Mouse (Mus musculus) lung, postnatal 14 days (tissue): ENCODE results near the gene Btbd11.

Experiments
- DNase-seq: peaks from one replicate; pipeline ENCODE4 v3.0.0; 2021

Btbd11 gene

DNA sequence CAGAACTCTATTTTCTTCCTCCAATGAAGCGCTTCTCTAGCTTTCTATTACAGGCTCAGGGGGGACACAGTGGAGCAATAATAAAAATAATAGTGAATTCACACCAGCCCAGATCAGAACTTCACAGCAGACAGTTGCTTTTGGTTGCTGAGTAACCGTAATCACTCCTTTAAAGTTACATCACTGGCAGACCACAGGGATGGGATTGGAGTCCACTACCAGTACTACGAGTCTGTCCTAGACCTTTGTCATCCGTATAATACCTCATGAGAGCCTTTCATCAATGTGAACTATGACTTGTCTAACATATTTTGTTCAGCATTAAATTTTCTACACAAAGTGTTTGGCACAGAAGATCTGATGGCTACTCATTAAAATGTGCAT lies 35.0 kb downstream of the Btbd11 start:
- no peak for DNase-seq

DNA sequence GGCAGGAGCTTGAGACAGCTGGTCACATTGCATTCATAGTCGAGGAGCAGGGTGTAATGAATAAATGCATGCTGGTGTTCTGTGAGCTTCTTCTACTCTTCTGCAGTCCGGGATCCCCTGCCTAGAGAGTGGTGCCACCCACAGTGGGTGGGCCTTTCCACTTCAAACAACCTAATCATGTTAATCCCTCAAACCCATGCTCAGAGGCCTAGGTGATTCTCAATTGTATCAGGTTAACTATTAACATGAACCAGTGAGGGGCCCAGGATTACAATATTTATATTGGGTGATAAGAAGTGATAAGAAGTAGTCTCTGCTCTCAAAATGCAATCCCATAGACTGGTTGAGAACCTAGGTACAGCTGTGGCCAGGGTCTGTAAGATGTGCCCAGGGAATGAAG lies 39.1 kb downstream of the Btbd11 start:
- no peak for DNase-seq

DNA sequence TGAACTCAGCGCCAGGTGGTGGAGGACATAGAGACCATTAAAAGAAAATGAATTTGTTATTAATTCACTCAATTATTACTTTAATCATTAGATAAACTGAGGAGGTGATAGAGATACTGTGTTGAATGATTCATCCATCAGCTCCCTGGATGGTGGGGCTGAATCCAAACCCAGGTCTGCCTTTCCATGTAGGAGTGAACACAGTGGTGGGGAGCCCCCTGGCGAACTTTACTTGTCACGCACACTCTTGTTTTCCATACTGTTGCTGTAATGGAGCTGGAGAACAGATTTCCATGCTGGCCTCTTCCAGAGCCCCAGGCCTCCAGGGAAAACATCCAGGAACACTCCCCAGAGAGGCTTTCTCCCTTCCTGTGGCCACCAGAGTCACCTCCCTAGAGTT lies 50.6 kb downstream of the Btbd11 start:
- DNase-seq, result no peak

DNA sequence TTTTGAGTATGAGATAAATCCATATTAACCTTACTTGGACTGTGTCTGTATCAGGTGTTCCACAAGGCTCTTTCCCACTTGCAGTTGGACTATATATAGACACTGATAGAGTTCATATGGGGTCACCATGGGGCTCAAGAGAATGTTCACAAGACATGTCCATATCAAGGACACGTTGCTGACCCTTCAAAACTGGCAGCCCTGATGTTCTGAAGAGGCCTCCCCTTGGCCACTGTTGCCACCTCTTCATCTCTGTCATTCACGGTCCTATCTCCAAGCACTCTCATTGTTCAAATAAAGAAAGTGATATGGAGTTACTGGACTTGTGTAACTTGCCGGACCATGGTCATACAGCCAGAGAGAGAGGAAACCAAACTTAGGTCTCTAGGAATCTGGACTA lies 56.8 kb downstream of the Btbd11 start:
- no peak for DNase-seq

DNA sequence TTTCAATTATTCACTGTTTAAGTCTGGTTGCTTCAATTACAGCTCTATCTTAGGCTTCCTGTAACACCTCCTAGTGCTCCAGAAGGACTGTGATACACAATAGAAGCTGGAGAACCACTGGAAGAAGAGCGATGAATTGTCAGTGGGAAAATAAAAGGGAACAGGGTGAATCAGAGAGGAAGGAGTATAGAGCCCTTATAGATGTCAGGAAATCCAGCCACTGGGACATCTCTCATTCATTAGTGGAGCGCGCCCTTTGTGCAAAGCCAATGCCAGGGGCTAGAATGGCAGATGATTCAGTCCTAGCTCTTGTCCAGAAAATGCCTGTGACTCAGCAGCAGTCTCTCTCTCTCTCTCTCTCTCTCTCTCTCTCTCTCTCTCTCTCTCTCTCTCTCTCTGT lies 59.3 kb downstream of the Btbd11 start:
- no peak for DNase-seq

DNA sequence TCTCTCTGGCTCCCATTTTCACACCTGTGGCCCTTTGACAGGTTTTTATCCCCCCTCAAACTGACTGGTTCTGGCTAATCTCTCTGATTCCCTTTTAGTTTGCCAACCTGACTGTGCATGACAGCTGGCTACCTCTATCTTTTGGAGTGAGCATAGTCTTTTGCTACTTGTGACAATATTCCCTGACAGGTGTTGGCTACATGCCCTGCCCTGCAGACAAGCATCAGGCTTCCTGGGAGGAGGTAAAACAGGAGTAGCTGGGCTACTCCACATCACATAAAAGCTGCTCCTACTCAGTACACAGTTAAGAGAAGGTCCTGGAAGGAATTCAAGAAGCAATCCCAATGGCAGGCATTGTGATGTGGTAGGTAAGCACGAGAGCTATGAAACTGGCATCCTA lies 60.1 kb downstream of the Btbd11 start:
- no peak for DNase-seq

DNA sequence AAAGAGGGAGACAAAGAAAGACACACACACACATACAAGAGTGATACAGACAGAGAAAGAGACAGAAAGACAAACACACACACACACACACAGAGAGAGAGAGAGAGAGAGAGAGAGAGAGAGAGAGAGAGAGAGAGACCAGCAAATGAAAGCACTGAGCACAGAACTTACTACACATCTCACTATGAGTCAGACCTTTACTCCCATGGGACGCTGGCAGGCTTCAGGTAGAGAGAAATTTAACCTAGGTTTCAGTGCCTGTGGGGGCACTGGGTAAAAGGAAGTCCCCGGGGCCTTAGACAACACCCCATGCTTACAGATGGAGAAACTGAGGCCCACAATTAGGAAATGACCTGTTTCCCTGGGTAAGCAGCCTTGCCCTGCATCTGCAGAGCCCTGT lies 61.3 kb downstream of the Btbd11 start:
- no peak for DNase-seq

DNA sequence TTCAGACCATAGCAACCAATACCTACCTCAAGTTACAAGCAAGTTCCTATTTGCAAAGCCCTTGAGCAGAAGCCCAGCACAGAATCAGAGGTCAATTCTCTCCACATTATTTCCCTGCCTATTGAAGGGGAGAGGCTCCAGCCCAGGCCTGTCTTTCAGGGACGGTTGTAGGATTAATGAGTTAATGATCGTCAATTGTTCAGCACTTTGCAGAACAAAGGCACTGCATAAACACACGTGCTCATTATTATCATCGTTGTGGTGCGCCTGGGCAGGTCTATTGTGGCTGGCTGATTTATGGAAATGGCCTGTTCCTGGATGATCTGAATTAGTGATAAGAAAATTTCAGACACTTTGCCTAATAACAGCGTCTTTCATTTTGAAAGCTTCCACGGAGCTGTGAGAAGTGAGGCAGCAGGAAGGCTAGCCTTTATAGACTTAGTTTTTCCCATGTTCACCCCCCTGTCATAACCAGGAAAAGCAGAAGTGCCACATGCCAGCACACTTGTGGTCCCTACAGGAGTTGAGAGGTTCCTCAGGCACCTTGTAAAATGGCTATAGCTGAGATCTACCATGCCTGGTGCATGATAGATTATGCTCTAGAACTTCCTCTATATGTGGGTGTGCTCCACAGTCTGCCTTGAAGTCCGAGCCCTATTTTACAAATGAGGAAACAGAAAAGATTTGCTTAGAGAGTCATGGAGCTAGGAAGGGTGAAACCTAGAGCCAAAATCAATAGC lies 65.2 kb downstream of the Btbd11 start:
- no peak for DNase-seq

DNA sequence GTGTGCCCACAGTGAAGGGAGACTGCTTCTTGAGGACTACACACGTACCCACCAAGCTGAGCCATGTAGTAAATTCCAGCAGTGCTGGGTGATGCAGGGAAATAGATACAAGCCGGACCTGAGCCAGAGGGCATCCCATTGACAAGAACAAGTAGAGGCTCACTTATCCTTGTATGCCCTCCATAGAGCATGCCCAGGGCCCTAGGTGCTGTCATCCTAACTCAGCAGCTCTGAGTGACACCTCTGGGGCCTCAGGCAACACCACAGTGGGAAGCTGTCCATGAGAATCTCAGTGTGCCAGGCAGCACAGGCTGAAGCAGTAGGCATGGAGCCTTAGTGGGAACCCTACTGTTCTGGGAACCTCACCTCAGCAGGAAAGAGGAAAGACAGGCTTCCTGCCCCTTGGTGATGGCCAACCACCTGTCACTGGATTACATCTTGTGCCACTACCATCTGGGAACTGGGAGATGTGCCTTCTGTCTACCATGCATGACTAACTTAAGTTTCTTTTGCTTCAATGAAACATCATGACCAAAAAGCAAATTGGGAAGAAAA lies 66.7 kb downstream of the Btbd11 start:
- no peak for DNase-seq

DNA sequence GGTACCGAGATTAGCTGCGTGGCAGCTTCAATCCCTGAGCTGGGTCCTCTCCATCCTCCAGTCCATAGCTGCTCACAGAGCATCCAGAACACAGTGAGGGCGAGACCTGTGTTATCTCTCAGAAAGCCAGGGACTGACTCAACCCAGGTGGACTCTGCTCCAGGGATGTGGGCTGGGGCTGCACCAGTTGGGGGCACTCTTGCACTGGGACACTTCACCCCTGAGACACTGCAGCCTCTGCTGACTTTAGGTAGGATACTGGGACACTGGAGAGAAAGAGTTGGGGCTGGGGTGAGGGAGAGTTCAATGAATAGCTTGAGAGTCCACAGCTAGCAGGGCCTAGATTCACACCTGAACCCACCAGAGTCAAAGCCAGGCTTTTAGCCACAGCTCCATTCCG lies 69.4 kb downstream of the Btbd11 start:
- DNase-seq, result no peak

DNA sequence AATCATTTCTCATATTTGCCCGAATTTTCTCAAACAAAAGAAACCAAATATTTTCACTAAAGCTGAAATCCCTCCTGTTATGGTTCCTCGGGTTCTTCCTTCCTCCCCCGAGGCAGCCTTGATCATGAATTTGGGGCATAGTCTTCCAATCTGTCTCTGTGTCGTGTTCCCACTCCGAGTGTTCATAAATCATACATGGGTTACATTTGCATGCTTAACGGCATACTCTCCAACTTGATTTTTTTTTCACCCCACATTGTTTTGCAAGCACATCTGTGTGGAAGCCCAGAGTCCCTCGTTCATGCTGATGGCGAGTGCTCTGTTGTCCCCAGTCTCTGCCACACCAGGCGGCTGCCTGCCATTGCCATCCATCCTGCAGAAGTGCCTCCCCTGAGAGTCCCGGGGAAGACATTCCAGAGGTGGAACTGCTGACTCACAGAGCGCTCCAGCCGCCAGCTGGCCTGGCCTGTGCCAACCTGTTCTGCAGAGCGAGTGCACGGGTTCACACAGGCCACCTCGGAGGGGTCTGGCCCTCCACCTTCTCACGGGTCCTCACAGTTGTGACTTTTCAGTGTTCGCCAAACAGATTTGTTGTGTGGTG lies 72.2 kb downstream of the Btbd11 start:
- DNase-seq, result peak; percentile 19

DNA sequence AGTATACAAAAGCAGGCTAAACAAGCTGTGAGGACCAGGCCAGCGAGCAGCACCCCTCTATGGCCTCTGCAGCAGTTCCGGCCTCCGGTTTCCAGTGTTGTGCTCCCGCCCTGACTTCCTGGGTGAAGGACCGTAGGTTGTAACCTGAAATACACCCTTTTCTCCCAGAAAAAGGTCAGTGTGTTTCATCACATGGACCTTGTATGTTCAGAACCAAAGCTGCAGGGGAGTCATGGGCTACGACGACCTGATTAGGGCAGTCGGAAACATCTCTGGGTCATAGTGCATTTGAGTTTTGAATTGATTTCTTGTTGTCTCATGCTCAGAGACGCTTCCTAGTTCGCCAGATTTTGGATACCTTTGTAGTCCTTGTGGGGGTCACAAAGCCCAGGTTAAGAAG lies 74.1 kb downstream of the Btbd11 start:
- no peak for DNase-seq

DNA sequence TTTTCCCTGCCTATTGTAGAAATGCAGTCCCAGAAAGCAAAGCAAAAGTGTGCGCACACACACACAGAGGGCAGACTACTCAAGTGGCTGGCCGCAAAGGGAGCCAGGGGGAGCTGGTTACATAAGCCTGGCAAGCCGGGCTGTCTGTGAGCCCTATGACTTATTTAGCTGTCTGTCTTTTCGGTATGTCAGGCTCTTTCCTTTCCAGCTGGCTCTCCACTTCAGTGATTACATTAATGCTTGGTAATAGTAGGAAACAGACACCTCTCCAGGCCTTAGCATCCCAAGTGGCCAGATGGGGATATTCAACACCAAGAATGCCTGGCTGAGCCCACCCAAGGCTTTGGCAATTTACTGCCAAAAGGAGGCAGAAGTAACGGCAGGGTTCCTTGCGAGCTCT lies 77.5 kb downstream of the Btbd11 start:
- peak; percentile 9 for DNase-seq

DNA sequence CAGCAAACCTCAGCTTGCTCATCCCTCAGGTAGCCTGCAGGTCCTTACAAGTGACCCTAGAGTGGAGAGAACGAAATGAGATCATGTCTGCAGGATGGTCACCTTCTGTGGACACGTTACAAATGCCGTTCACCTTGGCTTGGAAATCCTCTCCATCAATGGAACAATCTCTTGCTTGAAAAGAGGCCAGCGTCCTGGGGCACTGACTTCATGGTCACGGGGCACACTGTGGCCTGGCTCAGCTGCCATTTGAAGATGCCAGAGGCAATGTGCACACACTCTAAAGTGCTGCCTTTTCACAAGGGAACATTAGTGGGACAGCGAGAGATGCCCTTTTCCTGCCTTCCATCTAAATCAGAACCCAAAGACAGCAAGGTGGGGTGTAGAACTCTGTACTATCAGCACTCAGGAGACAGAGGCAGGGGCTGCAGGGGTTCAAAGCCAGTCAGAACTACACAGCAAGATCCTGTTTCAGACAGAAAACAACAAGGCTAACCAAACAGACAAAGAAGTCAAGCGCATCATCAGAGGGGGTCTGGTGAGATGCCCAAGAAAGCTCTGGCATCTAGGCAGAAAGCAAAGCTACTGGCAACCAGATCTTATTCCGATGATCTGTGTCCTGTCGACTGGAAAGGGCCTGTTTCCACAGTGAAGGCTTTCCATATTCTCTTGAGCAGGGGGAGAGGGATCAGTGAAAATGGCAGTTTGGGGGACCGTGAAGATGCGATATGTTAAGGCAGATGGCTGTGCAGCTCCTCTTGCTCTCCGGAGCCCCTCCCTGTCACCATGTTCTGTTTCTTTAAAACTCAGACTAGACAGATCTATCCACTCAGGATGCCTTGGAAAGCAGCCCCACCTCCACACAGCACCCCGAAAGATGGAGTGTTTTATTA lies 79.1 kb downstream of the Btbd11 start:
- no peak for DNase-seq

DNA sequence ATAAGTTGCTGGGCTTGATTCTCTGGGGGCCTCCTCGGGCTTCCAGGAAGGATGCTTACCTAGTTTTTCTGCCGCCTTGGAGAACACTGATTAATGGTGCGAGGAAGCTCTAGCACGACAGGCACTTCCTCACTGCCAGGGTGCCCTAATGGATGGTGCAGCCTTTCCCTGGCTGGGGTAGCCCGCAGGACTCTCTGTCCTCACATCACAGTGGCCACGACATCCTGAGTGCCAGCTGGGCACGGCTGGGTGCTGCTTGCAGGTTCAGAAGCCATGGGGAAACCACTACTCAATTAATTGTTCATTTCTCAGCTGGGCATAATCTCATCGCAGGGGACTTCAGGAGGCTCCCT lies 79.8 kb downstream of the Btbd11 start:
- DNase-seq, result no peak

DNA sequence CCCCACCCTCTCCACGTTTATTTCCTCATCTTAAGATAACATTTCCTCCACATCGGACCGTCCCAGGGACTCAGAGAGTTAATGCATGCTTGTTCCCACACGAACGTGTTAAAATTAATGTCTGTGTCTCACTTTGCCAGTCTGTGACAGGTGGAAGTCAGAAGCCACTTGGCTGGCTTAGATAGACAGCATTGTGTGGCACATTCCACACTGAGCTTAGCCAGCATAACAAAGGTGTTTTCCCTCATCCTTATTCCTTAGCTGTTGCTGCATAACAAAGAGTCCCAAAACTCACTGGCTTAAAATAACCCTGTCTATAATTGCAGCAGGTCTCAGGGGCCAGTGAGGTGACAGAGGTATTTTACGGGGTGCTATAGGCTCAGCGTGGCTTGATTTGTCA lies 80.8 kb downstream of the Btbd11 start:
- no peak for DNase-seq

DNA sequence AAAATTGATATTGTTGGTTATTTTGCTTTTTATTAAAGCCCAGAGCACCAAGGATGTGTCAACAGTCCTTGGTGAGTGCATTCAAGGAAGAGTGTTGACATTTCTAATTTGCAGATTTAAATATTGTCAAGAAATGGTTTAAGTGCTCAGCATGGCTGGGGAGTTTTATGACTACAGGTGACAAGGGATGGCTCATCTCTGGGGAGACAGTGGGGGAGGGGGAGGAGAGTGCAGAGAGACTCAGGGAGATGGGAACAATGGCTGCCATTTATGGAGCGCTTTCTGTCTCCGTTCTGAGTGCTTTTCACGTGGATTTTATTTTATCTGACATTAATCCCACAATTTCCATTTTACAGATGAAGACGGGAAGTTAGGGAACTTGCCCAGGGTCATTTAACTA lies 81.9 kb downstream of the Btbd11 start:
- DNase-seq, result no peak

DNA sequence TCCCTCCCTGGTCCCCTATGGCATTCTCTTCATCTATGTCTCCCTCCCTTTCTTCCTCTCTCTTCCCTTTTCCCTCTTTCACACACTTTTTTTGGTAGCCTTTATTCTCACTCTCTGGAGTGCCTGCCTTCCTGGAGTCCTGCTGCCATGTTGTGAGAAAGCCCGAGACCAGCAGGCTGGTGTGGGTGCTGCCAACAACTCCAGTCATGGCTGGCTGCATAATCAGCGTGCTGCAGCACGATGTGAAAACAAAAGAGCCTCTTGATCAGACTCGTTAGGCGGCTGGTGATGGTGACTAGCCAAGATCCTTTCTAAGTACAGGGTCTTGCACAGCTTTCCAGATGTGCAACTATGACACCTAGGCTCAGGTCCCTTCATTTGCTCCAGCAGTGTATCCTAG lies 82.7 kb downstream of the Btbd11 start:
- no peak for DNase-seq

DNA sequence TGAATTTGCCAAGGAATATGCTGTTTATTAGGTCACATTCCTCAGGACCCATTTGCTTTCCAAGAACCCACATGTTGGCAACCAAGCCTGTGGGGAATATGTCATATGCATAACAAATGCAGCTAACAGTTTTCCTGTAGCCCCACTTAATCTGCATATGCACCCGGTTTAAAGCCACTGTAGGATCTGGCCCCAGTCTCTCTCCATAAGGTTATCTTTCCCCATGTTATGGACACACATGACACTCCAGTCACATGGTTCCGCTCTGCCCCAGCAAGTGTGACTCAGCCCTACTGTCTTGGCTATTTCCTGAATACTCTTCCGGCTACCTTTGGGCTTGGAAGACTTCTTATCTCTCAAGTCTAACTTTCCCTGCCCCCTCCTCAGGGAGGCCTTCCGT lies 86.7 kb downstream of the Btbd11 start:
- no peak for DNase-seq

DNA sequence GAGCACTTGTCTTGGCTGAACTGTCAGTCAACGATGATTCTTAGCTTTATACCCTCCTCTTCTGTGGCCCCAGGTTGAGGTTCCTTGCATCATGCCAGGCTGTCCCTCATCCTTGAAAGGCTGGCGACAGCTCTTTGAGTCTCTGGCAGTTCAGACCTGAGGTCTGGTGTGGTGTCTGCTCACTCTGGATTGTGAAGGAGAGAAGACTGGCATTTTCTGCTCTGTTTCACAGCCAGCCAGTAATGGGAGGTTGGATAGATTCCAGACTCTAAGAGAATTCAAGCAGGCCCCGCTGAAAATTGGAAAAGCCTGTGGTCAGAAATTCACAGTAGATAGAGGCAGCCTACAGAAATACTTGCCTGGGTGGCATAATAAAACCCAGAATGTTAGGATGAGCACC lies 87.3 kb downstream of the Btbd11 start:
- DNase-seq, result no peak

DNA sequence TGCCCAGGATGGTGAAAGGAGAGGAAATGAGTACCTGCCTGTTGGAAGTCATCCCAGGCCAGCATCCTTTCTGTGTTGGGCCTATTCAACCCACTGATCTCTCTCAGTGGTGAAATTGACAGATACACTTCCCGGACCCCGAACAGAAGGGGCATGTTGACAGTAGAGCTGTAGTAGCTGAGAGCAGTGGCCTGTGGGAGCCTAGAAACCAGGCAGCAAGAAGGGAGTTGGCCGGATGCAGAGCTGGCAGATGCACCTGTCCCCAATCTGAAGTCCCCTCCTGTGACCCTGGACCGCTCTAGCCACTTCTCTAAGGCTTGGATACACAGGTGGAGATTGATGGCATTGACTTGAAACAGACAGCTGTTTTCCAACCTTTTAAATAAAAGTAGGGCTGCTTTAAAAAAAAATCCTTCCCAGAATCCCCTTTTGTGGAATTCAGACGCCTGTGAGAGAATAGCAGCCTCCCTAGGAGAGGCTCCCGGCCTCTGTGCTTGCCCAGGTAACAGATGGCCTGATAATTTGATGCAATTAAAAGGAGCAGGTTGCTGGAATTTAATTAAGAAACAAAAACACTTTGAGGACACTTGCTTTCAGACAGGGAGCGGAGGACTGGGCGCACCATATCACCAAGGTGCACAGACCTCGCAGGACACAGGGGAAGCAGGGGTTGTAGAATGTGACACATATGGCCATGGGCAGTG lies 89.2 kb downstream of the Btbd11 start:
- DNase-seq, result no peak

DNA sequence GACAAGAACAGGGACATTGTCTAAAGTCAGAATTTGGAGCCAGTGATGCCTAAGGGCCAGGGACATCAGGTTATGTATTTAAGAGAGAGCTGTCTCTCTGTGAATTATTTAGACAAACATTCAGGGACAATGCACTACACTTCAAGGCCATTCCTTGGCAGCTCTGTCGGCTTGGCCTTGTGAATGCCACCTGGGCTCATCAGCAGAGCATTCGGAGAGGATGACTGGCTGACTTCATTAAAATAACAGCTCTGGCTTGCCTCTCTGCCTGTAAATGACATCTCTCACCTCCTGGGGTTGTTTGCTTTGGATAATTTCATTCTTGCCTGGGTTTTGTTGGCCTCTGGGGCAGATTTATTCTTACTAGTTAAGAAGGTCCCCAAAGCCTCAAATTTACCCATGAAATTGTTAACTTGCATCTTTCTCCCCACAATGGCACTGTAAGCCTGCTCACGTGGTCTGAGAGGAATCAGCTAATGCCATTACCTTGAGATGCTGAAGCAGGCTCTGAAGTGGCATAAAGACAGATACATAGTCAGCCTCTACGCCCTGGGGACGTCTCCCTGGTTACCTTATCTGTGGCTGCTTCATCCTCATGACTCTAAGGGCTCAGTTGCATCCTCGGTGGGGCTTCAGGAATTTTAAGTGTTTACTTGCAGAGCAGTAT lies 93.5 kb downstream of the Btbd11 start:
- no peak for DNase-seq

DNA sequence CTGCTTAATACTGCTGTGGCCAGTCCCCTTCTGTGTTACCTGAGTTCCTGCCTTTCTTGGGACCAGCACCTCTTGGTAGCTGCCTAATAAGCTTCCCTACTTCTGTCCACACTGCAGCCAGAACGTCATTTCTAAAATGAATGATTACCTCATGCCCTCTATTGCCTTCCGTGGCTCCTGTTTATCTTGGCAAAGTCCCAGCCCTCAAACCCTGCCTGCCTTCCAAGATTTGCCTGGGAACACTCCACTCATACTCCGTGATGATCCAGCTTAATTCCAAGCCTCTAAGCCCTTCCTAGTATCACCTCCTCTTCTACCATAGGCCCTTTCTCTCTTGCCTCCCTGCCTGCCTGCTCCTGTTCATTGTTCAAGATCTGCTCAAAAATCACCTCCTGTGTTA lies 94.5 kb downstream of the Btbd11 start:
- no peak for DNase-seq
